Mouse (Mus musculus) megakaryocyte, embryonic 14.5 days (primary cell): Measurements from ENCODE around the gene Vmn1r1. TPM values are rescaled to one million over a fixed set of nuclear protein-coding genes. Genes with fewer than 3 reads are reported as not detected.

Experiments
- H3K27me3 ChIP-seq: replicated peaks from 2 replicates; pipeline ENCODE3; 2012; ENCODE audit warnings: inconsistent platforms
- H3K36me3 ChIP-seq: replicated peaks from 2 replicates; pipeline ENCODE3; 2012; ENCODE audit warnings: low read length, inconsistent platforms, mixed read lengths
- H3K4me1 ChIP-seq: 2 replicates; pipeline ENCODE4 v1.6.1; 2012; ENCODE audit warnings: inconsistent platforms
- H3K4me3 ChIP-seq: replicated peaks from 2 replicates; pipeline ENCODE3; 2012; ENCODE audit warnings: moderate library complexity, mild to moderate bottlenecking, inconsistent platforms
- H3K9me3 ChIP-seq: 2 replicates; pipeline ENCODE4 v1.6.1; 2012; ENCODE audit warnings: inconsistent platforms
- FLI1 ChIP-seq: IDR thresholded peaks from 2 replicates; pipeline ENCODE4 v1.6.1; 2012; ENCODE audit warnings: low read length, inconsistent platforms, mixed read lengths
- GATA1 ChIP-seq: IDR thresholded peaks from 3 replicates; pipeline ENCODE4 v1.6.1; 2012; ENCODE audit warnings: mixed read lengths, low read length, inconsistent platforms, borderline replicate concordance
- polyA plus RNA-seq: library from polyadenylated mRNA; stranded (reverse); fragments of >175 nt; gene quantifications from 2 replicates; pipeline ENCODE4 v1.2.3, GENCODE M21; 2012; ENCODE audit warnings: low replicate concordance; ENCODE audit not compliant: insufficient read depth

The Vmn1r1 gene
- polyA plus RNA-seq, 1 experiment = not detected

- TF ChIP-seq FLI1 = no peak
- TF ChIP-seq GATA1 = no peak
These were observed 26.1 kb downstream of the Vmn1r1 start for GRCm38 (mm10) chr1:182138172-182138571.

GRCm38 (mm10) chr1:182137204-182138125 lies 26.8 kb downstream of the Vmn1r1 start:
- TF ChIP-seq FLI1 (no peak), GATA1 (no peak)
- Histone ChIP-seq H3K27me3 (peaks cover 12% of the 10 kb centered on the region), H3K4me1 (peaks cover 27% of the 10 kb centered on the region), H3K36me3 (peaks cover 9% of the 10 kb centered on the region), H3K9me3 (no peaks in the 10 kb centered on the region), H3K4me3 (no peak overlapping the region)

More at GRCm38 (mm10) chr1:182138172-182138571, 26.1 kb downstream of the Vmn1r1 start:
- peaks cover 12% of the 10 kb centered on the region for H3K27me3 ChIP-seq
- H3K9me3 ChIP-seq = no peaks in the 10 kb centered on the region
- H3K4me3 ChIP-seq = no peak overlapping the region
- peaks cover 5% of the 10 kb centered on the region for H3K36me3 ChIP-seq
- H3K4me1 ChIP-seq = peaks cover 32% of the 10 kb centered on the region

DNA sequence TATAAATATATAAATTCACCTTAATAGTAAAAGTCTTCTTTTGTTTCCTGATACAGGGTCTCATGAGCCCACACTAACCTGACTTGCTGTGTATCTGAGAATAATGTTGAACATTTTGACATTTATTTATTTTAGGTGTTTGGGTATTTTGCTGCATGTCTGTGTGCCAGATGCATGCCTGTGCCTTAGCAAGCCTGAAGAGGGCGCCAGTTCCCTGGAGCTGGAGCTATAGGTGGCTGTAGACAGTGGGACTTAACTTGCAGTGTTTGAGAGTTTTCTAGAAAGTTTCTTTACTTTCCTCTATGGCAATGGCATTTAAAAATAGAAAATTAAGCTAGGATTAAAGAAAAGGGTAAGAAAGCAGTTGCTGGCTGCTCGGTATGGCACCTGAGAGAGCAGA lies 33.5 kb downstream of the Vmn1r1 start:
- H3K36me3 ChIP-seq = peaks cover 68% of the 10 kb centered on the region
- H3K4me3 ChIP-seq = no peak overlapping the region
- no peaks in the 10 kb centered on the region for H3K27me3 ChIP-seq
- H3K9me3 ChIP-seq = no peaks in the 10 kb centered on the region
- H3K4me1 ChIP-seq = peaks cover 21% of the 10 kb centered on the region
- TF ChIP-seq GATA1 (no peak), FLI1 (no peak)

- H3K4me1 ChIP-seq = peaks cover 45% of the 10 kb centered on the region
- no peaks in the 10 kb centered on the region for H3K9me3 ChIP-seq
- no peaks in the 10 kb centered on the region for H3K27me3 ChIP-seq
- peaks cover 39% of the 10 kb centered on the region for H3K36me3 ChIP-seq
- no peak for TF ChIP-seq GATA1
- no peak for TF ChIP-seq FLI1
- H3K4me3 ChIP-seq = peak overlapping the region; percentile 97
These were observed 39.3 kb downstream of the Vmn1r1 start for GRCm38 (mm10) chr1:182124924-182125368.

DNA sequence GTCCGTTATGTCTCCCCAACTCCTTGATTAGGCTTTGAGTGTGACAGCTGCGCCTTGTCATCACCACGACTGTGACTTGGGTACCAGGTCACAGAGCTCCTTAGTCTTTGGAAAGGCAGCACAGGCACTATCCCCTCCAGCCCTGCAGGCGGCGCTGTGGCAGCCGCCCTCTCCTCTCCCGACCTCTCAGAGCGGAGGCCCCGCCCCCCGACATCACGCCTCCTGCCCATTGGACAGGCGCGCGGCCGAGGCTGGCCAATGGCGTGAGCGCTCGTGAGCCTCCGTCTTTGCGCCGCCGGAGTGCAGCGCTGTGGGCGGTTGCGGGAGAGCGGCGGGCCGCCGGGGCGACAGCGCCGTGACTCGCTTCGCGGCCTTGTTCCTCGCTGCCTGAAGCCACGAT lies 39.8 kb downstream of the Vmn1r1 start, which contains the start of gene Srp9:
TSS of gene Srp9 (plus strand) at position 232 of the 400 bp plus-strand sequence.
- H3K9me3 ChIP-seq = no peaks in the 10 kb centered on the region
- no peaks in the 10 kb centered on the region for H3K27me3 ChIP-seq
- TF ChIP-seq FLI1 (no peak), GATA1 (no peak)
- peaks cover 35% of the 10 kb centered on the region for H3K36me3 ChIP-seq
- peaks cover 45% of the 10 kb centered on the region for H3K4me1 ChIP-seq
- H3K4me3 ChIP-seq = peak within 1 kb of the TSS; percentile 97

DNA sequence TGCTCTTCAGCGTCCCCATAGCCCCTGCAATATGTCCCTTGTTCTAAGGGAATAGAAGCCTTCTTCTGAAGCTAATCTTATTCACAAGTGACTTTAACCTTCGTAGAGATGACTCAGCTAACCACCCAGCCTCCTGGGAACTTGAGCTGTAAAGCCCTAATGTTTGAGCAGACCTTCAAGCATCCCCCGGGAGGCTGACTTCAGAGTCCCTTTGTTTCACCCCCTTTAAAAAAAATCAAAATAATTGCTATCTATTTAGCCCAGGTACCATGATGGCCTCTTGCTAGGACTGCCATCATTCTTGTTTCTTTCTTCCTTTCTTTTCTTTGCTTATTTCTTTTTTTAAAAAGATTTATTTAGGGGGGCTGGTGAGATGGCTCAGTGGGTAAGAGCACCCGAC lies 41.9 kb downstream of the Vmn1r1 start:
- TF ChIP-seq FLI1 = no peak
- no peak for TF ChIP-seq GATA1
- peaks cover 14% of the 10 kb centered on the region for H3K36me3 ChIP-seq

GRCm38 (mm10) chr1:182115651-182116408 lies 48.5 kb downstream of the Vmn1r1 start:
- Histone ChIP-seq H3K36me3 (no peaks in the 10 kb centered on the region), H3K27me3 (no peaks in the 10 kb centered on the region), H3K4me3 (peak overlapping the region; percentile 5), H3K4me1 (peaks cover 47% of the 10 kb centered on the region), H3K9me3 (no peaks in the 10 kb centered on the region)
- TF ChIP-seq GATA1 (no peak), FLI1 (no peak)

More for the DNA sequence above, 41.9 kb downstream of the Vmn1r1 start:
- Histone ChIP-seq H3K27me3 (no peaks in the 10 kb centered on the region), H3K4me1 (peaks cover 38% of the 10 kb centered on the region), H3K9me3 (no peaks in the 10 kb centered on the region), H3K4me3 (no peak overlapping the region)

DNA sequence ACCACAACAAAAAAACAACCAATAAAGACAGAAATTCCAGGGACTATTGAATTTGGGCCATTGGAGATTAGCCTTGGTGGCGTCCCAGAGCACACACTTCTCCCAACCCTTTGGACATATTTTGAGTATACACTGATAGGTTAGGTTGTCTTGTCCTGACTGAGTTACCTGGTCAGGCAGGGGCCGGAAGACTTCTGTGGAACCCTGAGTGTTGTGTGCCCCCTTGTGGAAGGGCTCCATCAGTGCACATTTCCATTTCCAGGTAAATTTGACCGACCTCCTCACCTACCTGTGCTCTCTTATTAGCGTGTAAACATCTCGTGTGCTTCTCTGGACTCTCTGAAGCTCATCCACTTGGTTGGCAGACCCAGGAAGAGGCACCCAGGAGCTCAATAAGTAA lies 49.1 kb downstream of the Vmn1r1 start:
- no peak for TF ChIP-seq FLI1
- TF ChIP-seq GATA1 = no peak
- Histone ChIP-seq H3K27me3 (no peaks in the 10 kb centered on the region), H3K9me3 (no peaks in the 10 kb centered on the region), H3K4me3 (peak overlapping the region; percentile 18), H3K4me1 (peaks cover 48% of the 10 kb centered on the region), H3K36me3 (no peaks in the 10 kb centered on the region)

DNA sequence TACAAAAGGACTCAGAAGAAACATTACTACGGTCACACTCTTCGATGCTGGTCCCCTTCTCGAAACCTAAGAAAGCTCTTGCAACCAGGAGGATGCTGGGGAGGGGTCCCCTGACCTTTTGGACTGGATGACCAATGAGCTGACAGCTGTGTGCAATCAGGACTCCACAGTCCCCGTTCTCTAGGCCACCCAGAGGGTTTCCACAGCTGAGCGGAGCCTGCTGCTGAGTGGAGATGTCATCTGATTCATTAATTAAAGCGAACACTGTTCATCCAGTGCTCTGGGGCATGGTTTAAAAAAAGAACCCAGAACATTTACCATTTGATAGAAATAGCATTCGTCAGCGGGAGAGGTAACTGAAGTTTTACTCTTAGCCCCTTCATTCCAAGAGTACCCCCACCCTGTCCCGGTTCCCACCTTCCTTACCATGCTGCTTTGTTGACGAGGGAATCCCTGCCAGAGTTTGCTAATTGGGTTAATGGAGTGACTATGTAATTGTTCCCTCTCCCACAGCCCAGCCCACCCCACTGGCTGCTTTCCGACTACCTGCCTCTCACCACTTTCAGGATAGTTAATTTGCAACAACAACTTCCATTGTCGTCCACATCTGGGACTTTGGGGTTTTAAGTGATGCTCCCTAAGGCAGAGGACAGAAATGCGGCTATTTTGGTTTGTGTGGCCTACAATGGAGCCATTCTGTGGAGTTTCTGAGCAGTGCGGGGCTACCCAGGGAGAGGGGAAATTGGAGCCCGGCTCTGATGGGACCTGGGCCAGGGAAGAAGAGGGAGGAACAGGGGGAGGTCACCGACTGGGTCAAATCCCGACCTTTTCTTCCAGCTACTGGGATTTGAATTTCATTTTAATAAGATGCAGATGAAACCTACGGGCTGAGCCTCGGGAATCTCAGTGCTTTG lies 50.4 kb downstream of the Vmn1r1 start:
- Histone ChIP-seq H3K36me3 (no peaks in the 10 kb centered on the region), H3K4me1 (peaks cover 61% of the 10 kb centered on the region), H3K27me3 (no peaks in the 10 kb centered on the region), H3K9me3 (no peaks in the 10 kb centered on the region), H3K4me3 (no peak overlapping the region)
- no peak for TF ChIP-seq FLI1
- TF ChIP-seq GATA1 = no peak
